Mouse (Mus musculus): ENCODE measurements at regions not wholly inside any gene's neighbourhood (a gene's known extent, or its start where the extent isn't known, plus 50 kb on each side); places are given as distances from the start of the nearest gene placed in this dataset.
A peak's percentile ranks its signal among the peaks of the same experiment; 100 is the strongest.
"Not testable (repeated sequence)": the region's sequence is repeated elsewhere in the genome, so short reads cannot be mapped to it uniquely, and the experiment has no call there.

DNA sequence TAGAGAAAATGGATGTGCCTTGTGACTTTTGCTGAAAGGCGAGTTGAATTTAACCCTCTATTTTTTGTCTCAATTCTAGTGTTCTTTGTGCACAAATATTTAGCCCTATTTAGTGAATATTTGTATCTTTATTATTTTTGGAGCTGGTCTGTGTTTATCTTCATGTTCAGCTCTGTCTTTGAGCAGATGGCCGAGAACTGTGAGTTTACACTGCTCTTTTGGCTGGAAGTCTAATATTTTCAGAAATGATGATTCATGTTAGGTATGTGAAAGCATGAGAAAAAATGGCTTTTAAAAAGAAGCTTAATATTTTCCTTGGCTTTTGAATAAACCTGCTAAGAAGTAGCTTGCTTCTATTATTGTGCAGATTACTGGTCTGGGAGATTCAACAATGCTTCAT lies 505.4 kb downstream of the Sema5a start:
- ATAC-seq (replicated peaks in 1 of 2; ENCODE audit: insufficient read depth in 1 of 2, low FRiP score in 2 of 2, low TSS enrichment in 1 of 2, low read depth in 1 of 2, poor library complexity in 2 of 2, severe bottlenecking in 2 of 2): no peak

DNA sequence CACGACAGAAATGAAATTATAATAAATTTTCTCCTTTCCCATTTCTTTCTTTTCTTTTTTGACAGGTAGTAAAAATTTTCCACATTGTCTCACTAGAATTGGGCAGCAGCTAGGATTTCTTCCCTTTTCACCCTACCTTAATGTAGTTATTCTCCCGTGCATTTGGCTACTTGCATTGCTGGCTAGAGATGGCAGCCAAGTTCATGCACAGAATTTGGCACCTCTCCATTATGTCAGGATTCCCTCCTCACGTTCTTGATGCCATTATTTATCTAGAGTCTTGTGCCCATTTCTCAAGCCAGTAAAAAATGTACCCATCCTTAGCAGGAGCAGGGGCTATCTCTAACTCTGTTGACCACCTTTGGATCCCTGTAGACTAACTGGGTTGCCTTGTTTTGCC lies 507.4 kb downstream of the Sema5a start:
- no peak for ATAC-seq (replicated peaks in 1 of 2; ENCODE audit: insufficient read depth in 1 of 2, low FRiP score in 2 of 2, low TSS enrichment in 1 of 2, low read depth in 1 of 2, poor library complexity in 2 of 2, severe bottlenecking in 2 of 2)

DNA sequence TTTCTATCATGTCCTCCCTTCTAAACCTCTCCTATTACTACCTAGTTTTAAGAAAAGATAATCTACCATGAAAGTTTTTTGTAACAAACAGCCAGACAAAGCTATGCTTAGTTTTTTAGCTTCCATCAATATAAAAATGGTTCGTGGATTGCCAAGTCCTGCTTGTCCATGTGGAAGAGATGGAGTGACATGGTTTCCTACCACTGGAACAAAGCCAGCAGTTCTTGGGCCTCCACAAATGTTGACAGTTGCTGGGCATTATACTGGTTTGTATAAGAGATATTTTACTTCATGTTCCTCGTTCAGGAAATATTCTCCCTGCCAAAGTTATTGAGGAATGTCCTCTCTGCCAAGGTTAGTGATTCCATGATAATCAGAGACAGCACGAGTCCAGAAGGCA lies 515.5 kb downstream of the Sema5a start:
- no peak for ATAC-seq (replicated peaks in 1 of 2; ENCODE audit: insufficient read depth in 1 of 2, low FRiP score in 2 of 2, low TSS enrichment in 1 of 2, low read depth in 1 of 2, poor library complexity in 2 of 2, severe bottlenecking in 2 of 2)

DNA sequence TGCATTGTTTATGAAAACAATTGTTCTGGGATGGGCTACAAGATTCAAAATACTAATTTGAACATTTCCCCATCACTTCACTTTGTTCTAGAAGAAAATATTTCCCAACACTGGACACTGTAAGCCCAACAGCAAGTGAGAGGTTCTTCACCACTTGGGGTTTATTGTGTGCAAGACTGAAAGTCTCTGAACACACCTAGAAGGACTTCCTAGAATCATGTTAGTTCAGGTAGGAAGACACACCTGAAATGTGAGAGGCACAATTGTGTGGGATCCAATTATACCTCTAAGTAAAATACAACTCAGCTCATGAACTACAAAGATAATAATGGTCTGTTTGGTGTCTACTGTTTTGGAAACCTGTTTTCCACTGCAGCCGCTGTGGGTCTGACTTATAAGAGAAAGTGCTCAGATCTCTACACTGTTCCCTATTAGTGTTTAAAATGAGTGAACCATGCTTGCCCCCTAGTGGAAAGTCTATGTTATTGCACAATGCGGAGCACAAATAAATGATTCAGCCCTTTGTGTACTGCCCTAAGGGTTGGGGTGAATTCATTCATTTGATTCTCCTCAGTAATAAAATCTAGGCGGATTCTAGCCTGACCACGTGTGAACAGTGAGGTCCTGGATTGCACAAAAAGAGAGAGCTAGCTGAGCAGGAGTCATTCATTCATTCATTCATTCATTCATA lies 521.5 kb downstream of the Sema5a start:
- ATAC-seq (replicated peaks in 1 of 2; ENCODE audit: insufficient read depth in 1 of 2, low FRiP score in 2 of 2, low TSS enrichment in 1 of 2, low read depth in 1 of 2, poor library complexity in 2 of 2, severe bottlenecking in 2 of 2): peak; percentile 78 to 84

DNA sequence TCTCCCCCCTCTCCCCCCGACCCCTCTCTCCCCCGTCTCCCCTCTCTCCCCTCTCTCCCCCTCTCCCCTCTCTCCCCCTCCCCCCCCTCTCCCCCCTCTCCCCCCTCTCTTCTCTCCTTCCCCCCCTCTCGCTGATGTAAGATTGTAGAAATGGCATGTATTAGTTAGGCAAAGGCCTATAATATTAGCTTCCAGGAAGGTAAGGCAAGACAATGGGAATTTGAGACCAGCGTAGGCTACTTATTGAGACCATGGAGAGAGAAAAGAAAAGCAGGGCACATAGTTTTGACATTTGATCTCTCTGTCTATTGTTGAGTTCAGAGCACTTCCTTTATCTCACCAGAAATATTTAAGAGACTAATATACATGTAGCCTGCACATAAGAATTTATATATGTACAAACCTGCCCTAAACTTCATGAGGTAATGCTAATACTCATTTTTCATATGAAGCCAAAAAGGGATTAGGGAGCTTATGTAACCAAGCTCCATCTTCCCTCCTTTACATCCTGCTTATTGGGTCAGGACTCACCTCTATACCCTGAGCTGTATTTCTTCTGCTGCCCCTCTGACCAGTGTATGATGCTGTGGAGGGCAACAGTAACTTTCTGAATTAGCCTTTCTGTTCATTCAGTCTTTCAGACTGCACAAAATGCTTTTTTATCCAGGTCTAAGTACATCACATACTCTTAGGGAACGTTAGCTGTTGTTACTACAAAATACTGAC lies 522.3 kb downstream of the Sema5a start:
- no peak for ATAC-seq (replicated peaks in 1 of 2; ENCODE audit: insufficient read depth in 1 of 2, low FRiP score in 2 of 2, low TSS enrichment in 1 of 2, low read depth in 1 of 2, poor library complexity in 2 of 2, severe bottlenecking in 2 of 2)

DNA sequence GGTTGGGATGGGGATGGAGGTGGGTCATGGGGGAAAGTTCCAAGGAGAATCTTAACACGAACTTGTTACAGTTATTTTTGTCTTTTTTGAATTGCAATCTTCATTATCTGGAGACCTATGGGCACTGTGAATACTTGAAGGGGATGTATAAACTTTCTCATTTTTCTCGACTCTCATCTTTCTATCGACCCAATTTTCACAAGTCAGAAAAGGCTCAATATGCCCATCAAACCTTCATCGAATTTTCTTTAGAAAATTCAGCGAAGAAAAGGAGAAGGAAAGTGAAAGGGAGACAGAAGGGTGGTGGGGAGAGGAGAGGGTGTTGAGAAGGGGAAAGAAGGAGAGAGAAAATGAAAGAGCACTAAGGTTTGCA lies 533.6 kb downstream of the Sema5a start:
- ATAC-seq (replicated peaks in 1 of 2; ENCODE audit: insufficient read depth in 1 of 2, low FRiP score in 2 of 2, low TSS enrichment in 1 of 2, low read depth in 1 of 2, poor library complexity in 2 of 2, severe bottlenecking in 2 of 2): not testable (repeated sequence)

DNA sequence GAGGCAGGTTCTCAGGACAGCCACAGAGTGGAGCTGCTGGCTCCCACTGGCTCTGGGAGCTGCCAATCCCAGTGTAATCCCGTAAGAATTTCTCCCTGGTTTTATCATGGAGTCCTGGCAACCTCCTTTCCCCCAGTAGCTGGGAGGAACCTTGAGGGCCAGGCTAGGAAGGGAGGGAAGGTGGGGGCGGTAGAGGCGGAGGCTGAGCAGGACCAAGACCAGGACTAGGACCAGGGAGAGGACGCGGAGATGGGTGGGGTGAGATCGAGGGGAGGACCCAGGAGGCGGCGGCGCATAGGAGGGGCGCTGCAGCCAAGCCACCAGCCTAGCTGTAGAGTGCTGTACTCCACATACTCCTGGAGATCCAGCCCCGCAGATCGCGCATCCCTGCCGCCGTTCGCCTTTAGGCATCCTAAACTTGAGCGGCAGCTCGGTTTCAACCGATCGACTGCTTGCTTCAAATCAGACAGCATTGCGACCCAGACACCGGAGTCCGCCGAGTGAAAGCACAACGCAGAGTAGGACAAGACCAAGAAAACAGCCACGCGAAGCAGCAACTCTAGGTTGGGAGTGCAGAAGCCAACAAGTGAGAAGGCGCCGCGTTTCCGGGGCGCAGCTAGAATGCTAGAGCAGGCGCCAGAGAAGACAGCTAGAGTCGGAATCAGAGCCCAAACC lies 534.1 kb downstream of the Sema5a start:
- peak; percentile 87 to 91 for ATAC-seq (replicated peaks in 1 of 2; ENCODE audit: insufficient read depth in 1 of 2, low FRiP score in 2 of 2, low TSS enrichment in 1 of 2, low read depth in 1 of 2, poor library complexity in 2 of 2, severe bottlenecking in 2 of 2)

DNA sequence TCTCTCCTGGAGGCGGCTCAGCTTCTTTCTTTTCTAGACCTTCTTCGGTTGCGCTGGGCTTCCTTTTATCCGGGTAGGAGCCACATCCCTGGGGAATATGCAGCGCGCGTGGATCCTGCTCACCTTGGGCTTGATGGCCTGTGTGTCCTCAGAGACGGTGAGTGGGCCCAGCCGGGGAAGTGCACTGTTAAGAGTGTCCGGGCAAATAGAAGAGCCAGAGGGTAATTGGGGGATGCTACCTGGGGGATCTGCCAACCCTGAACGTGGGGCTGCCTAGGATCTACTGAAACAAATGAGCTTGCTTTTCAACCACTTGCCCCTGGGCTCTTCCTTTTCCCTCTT lies 534.6 kb downstream of the Sema5a start:
- peak; percentile 1 to 2; a peak in 1 of 4 replicates for ATAC-seq (replicated peaks in 1 of 2; ENCODE audit: insufficient read depth in 1 of 2, low FRiP score in 2 of 2, low TSS enrichment in 1 of 2, low read depth in 1 of 2, poor library complexity in 2 of 2, severe bottlenecking in 2 of 2)

DNA sequence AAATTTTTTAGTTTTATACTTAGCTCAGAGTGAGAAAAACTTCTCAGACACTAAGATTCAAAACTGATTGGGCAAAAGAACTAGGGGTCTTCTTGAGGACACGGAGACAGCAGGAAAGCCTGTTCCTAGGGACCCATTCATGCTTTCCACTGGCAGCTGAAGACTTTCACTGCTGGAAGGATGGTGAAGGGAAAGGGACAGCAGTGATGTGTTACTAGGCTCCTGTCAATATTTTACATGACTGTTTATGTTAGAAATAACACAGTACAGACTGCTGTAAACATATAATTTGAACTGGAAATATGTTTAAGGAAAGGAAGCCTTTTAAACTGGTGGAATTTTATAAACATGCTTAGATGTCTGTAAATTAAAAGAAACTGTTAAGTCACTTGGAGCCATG lies 537.0 kb downstream of the Sema5a start:
- ATAC-seq (replicated peaks in 1 of 2; ENCODE audit: insufficient read depth in 1 of 2, low FRiP score in 2 of 2, low TSS enrichment in 1 of 2, low read depth in 1 of 2, poor library complexity in 2 of 2, severe bottlenecking in 2 of 2): not testable (repeated sequence)

DNA sequence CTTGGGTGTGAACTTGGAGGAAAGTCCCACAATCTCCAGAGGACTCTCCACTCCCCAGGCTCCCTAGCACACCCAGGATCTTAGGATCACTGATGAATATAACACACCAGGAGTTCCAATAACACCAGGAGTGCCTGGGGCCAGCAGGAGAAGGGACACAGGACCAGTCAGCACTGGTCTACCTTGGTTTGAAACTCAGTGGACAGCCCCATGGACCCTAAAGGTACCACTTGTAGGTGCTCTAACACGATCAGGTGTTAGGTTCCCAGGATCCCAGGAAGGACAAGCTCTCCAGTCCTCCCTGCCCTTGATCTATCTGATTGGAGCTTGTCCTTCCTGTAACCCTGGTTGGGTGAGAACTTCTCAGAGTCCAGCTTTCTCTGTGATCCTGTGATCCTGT lies 554.6 kb downstream of the Sema5a start:
- ATAC-seq (replicated peaks in 1 of 2; ENCODE audit: insufficient read depth in 1 of 2, low FRiP score in 2 of 2, low TSS enrichment in 1 of 2, low read depth in 1 of 2, poor library complexity in 2 of 2, severe bottlenecking in 2 of 2): no peak

DNA sequence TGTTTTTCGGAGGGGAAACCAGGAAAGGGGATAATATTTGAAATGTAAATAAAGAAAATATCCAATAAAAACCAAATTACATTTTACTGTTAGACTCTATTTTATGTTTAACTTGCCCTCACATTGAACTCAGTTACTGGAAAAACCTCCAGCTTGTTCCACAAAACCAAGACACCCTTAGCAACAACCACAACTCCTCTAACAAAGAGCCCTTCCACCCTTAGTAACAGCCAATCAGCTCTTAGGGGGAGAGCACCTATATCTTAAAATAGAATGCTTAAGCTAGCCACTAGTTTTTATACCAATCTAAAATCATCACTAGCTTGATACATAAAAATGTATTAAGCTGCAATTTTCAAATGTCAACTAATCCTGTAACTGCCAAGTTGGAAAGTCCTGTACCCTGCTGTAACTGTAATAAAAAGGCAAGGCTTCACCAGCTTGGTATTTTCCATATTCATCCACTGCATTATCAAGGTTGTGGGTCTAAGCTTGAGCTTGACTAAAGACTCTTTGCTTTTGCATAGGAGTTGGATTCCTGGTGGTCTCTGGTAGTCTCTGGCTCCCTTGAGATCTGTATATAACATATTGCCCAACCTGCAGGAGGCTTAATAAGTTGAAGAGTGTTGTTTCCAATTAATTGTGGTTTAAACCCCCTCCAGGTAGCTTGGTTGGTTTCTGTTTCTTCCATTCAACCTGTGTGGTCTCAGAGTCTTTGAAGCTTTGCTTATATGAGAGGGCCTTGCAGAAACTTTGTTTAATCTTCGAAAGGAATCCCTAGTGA lies 566.4 kb downstream of the Sema5a start:
- ATAC-seq (replicated peaks in 1 of 2; ENCODE audit: insufficient read depth in 1 of 2, low FRiP score in 2 of 2, low TSS enrichment in 1 of 2, low read depth in 1 of 2, poor library complexity in 2 of 2, severe bottlenecking in 2 of 2): no peak

DNA sequence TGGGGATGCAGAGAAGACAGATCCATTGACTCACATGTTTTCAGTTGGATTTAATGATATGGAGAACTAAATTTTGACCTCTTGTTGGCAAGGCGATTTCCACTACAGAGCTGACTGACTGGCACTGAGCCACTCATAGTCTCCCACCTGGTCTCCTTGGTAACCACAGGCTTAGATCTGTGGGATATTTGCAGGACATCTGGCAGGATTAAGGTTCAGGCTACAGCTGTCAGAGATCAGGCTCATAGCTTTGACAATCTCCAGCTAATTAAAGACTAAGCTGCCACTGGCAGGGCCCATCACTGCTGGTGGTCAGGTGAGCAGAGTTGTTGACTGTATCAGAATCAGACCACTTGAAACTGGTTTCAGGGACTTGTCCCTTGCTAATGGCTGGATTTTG lies 595.4 kb downstream of the Sema5a start:
- no peak for ATAC-seq (replicated peaks in 1 of 2; ENCODE audit: insufficient read depth in 1 of 2, low FRiP score in 2 of 2, low TSS enrichment in 1 of 2, low read depth in 1 of 2, poor library complexity in 2 of 2, severe bottlenecking in 2 of 2)

Measured in hematopoietic stem cell, adult 5-6 weeks (primary cell).